Mouse (Mus musculus): ENCODE results near the gene Masp2.

GRCm38 (mm10) chr4:148612557-148612956 is 10.2 kb downstream of the Masp2 start:
- TF ChIP-seq CTCF (conservative IDR thresholded peaks at IDR 0.05 in 1 of 2, IDR thresholded peaks at IDR 0.05 in 1 of 2; ENCODE audit: low read depth in 2 of 2, low read length in 2 of 2) (no peak), KAT2A (IDR thresholded peaks at IDR 0.05; ENCODE audit: insufficient replicate concordance, low read length) (no peak), ZKSCAN1 (IDR thresholded peaks at IDR 0.05; ENCODE audit: borderline replicate concordance, low read depth, low read length) (no peak), HCFC1 (IDR thresholded peaks at IDR 0.05; ENCODE audit: low read depth, low read length) (no peak), ELF1 (IDR thresholded peaks at IDR 0.05; ENCODE audit: low read depth, low read length) (no peak), SMC3 (IDR thresholded peaks at IDR 0.05; ENCODE audit: low read depth, low read length) (no peak), POLR2A (IDR thresholded peaks at IDR 0.05; ENCODE audit: low read depth, low read length) (no peak), MAX (IDR thresholded peaks at IDR 0.05; ENCODE audit: low read length) (no peak), USF2 (conservative IDR thresholded peaks at IDR 0.05; ENCODE audit: low read depth, low read length) (no peak), MYC (IDR thresholded peaks at IDR 0.05; ENCODE audit: low read depth, low read length) (no peak)
